Mouse (Mus musculus) lung, embryonic 14.5 days (tissue): Measurements from ENCODE around the gene Gm8909. TPM values are rescaled to one million over a fixed set of nuclear protein-coding genes. Genes with fewer than 3 reads are reported as not detected.
"Not testable (repeated sequence)": the region's sequence is repeated elsewhere in the genome, so short reads cannot be mapped to it uniquely, and the experiment has no call there.

ENCODE experiments used
- ATAC-seq: fragments of 200-750 bp; cut with Nextera tagmentation; 2 replicates; pipeline ENCODE4 v1.8.0; 2017; ENCODE audit warnings: mild to moderate bottlenecking, moderate TSS enrichment, moderate library complexity; ENCODE audit not compliant: insufficient read depth
- DNase-seq: peaks from one replicate; pipeline ENCODE4 v3.0.0-alpha.2; 2015
- H3K27ac ChIP-seq: fragments of 300-500 bp; sonication (generic); 2 replicates; pipeline ENCODE4 v1.5.1; 2014; ENCODE audit warnings: low read depth, mild to moderate bottlenecking, moderate library complexity
- H3K27me3 ChIP-seq: fragments of 300-500 bp; sonication (generic); 2 replicates; pipeline ENCODE4 v1.6.1; 2014; ENCODE audit warnings: low read length, control low read depth; ENCODE audit not compliant: insufficient read depth
- H3K36me3 ChIP-seq: fragments of 300-500 bp; sonication (generic); 2 replicates; pipeline ENCODE4 v1.6.1; 2014; ENCODE audit warnings: control low read depth; ENCODE audit not compliant: insufficient read depth
- H3K4me1 ChIP-seq: fragments of 300-500 bp; sonication (generic); 2 replicates; pipeline ENCODE4 v1.6.1; 2014; ENCODE audit warnings: antibody characterized with exemption, control low read depth; ENCODE audit not compliant: insufficient read depth
- H3K4me2 ChIP-seq: fragments of 300-500 bp; sonication (generic); 2 replicates; pipeline ENCODE4 v1.6.1; 2014; ENCODE audit warnings: mild to moderate bottlenecking
- H3K4me3 ChIP-seq: fragments of 300-500 bp; sonication (generic); 2 replicates; pipeline ENCODE4 v1.5.1; 2014; ENCODE audit warnings: low read depth, low read length
- H3K9ac ChIP-seq: fragments of 300-500 bp; sonication (generic); 2 replicates; pipeline ENCODE4 v1.6.1; 2014
- H3K9me3 ChIP-seq: fragments of 300-500 bp; sonication (generic); 2 replicates; pipeline ENCODE4 v1.6.1; 2016; ENCODE audit warnings: low read depth, low read length, control low read depth
- CTCF ChIP-seq: IDR thresholded peaks from 2 replicates; pipeline ENCODE4 v1.5.1; 2016; ENCODE audit warnings: antibody characterized with exemption, low read depth
- WGBS: fragments of 180-500 bp; shearing (Covaris S2); extraction: QIAGEN DNeasy Blood & Tissue Kit; methylation state at CpG from one replicate; pipeline ENCODE4 v1.1.7; 2014; 5-methylcytosine and 5-hydroxymethylcytosine counted together
- polyA plus RNA-seq: library from polyadenylated mRNA; unstranded; fragments of >200 nt; fragmentation: Nextera tagmentation; extraction: Ambion mirVana; gene quantifications from 2 replicates; pipeline ENCODE4 v1.2.1, GENCODE M21; 2014

The Gm8909 gene
- polyA plus RNA-seq, 1 experiment from 2014 or later: 51.4 TPM

DNA sequence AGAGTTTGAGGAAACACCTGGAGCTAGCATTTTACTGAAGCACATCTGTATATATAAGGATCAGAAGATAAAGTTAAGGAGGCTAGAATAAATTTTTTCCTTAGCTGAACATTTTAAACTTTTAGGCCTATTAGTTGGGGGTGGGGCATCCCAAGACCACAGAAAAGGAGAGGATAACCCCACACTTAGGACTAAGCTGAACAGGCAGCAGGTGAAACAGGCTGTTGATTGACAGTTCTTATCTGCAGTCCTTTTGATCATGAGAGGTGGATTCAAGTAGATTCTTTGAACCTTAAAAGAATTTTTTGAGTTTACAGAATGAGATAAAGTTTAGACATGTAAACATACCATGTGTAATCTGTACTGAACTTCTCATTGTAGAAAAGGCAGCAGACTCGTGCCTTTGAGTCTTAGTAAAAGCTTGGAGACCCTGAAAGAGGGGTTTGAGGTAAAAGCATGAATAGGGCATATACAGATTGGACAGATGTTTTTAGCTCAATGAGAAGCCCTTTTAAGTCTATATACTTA lies 2.0 kb upstream of the Gm8909 start:
- 13% methylated on average over 1 of the region's 1 CpGs for WGBS
- Histone ChIP-seq H3K27ac (no peak overlapping the region), H3K4me3 (no peak overlapping the region; the same call in 1 of the 2 replicates), H3K36me3 (no peaks in the 10 kb centered on the region), H3K4me2 (peak overlapping the region; percentile 47; the same call in 1 of the 2 replicates), H3K27me3 (peaks cover 21% of the 10 kb centered on the region), H3K9me3 (no peaks in the 10 kb centered on the region), H3K4me1 (no peaks in the 10 kb centered on the region), H3K9ac (no peak overlapping the region)
- DNase-seq: peak; percentile 45
- TF ChIP-seq CTCF: no peak
- ATAC-seq: peak; percentile 64; the same call in 1 of the 2 replicates

DNA sequence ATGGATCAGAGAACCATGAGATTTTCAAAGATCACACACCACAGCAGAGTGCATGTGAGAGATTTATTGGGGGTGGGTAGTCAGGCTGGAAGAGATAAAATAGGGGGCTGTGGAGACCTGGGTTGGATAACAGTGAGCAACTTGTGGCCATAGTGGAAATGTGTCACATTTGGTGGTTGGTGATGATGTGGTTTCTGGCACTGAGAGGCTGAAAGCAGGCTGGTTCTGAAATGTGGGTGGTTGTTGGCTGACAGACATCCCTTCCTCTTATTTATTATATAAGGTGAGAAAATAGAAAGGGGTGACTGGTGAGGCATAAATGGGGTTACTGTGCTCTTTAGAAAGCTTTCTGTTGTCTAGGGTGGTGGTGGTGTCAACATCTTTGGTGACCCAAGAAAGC lies 1.4 kb upstream of the Gm8909 start:
- Histone ChIP-seq H3K27ac (peak overlapping the region; percentile 54), H3K9me3 (no peaks in the 10 kb centered on the region), H3K4me3 (peak overlapping the region; percentile 12), H3K9ac (no peak overlapping the region), H3K36me3 (no peaks in the 10 kb centered on the region), H3K27me3 (peaks cover 22% of the 10 kb centered on the region), H3K4me1 (no peaks in the 10 kb centered on the region), H3K4me2 (peak overlapping the region; percentile 47)
- DNase-seq: no peak
- no peak for TF ChIP-seq CTCF
- no peak for ATAC-seq

DNA sequence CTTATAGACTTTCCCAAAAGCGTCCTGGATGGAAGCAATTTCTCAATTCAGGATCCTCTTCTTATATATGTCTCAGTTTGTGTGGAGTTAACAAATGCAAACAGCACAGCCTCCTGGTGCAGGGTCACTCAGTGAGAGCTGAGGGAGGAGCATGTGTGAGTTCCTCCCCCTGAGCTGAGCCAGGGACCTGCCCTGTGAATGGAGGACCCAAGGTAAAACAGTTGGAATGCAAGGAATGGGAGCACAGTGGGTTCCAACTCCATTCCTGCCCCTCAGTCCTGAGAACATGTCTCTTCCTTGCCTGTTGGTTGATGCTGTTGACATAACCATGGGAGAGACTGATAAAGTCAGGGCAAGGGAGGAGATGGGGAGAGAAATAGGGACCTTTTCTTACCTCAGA lies 757 bp upstream of the Gm8909 start:
- no CpG with 5 or more reads among the region's 1 CpGs for WGBS
- Histone ChIP-seq H3K4me2 (peak overlapping the region; percentile 47), H3K27me3 (peaks cover 28% of the 10 kb centered on the region), H3K4me3 (peak overlapping the region; percentile 12)
- not testable (repeated sequence) for H3K9ac ChIP-seq, H3K36me3 ChIP-seq, H3K27ac ChIP-seq, H3K4me1 ChIP-seq, H3K9me3 ChIP-seq
- ATAC-seq (peak; percentile 42), DNase-seq (peak; percentile 53)

DNA sequence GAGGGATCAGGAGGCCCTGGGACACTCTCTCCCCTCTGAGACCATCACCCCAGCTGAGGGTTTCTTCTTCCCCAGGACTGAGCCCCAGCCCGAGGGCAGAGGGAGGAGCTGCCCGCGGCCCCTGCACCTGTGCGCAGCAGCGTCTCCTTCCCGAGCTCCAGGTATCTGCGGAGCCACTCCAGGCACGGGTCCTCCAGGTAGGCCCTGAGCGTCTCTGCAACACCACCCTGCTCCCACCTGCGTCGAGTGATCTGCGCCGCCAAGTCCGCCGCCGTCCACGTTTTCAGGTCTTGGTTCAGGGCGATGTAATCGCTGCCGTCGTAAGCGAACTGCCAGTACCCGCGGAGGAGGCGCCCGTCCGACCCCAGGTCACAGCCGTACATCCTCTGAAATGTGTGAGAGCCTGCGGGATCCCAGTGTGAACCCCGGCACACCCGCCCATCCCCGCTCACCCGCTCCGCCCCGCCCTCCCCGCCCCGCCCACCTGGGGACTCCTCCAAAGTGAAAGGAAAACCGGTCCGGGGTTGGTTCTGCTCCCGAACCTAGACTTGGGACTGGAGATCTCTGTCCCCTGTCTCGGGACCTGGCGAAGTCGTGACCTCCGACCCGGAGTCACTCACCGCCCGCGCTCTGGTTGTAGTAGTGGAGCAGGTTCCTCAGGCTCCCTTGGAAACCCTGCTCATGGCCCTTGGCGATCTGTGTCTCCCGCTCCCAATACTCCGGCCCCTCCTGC lies 865 bp downstream of the Gm8909 start:
- Histone ChIP-seq H3K27me3 (peaks cover 32% of the 10 kb centered on the region), H3K4me2 (peak overlapping the region; percentile 55), H3K36me3 (no peaks in the 10 kb centered on the region), H3K9ac (peak overlapping the region; percentile 65), H3K4me1 (no peaks in the 10 kb centered on the region), H3K9me3 (no peaks in the 10 kb centered on the region), H3K27ac (peak overlapping the region; percentile 69), H3K4me3 (peak overlapping the region; percentile 44)
- ATAC-seq (peak; percentile 59), DNase-seq (peak; percentile 39)
- WGBS: under 1% methylated on average over 51 of the region's 51 CpGs
- no peak for TF ChIP-seq CTCF

DNA sequence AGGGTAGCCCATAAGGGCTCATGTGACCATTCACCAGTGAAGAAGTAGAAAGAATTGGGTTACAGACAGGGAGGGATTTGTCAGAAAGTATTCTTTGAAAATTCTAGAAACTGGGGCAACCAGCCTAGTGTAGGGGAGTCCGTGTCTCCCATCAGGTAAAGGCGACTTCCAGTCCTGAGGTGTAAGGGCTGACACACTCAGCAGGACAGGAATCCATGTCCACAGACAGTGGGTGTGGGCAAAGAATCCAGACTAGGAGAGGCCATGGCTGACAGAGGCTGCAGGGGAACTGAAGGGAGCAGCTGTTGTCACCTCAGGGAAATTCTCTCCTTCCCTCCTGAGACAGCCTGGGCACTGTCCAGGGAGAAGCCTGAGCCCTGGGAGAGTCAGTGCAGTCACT lies 1.4 kb downstream of the Gm8909 start:
- WGBS: 16% methylated on average over 2 of the region's 2 CpGs
- H3K27me3 ChIP-seq: peaks cover 38% of the 10 kb centered on the region
- not testable (repeated sequence) for DNase-seq

DNA sequence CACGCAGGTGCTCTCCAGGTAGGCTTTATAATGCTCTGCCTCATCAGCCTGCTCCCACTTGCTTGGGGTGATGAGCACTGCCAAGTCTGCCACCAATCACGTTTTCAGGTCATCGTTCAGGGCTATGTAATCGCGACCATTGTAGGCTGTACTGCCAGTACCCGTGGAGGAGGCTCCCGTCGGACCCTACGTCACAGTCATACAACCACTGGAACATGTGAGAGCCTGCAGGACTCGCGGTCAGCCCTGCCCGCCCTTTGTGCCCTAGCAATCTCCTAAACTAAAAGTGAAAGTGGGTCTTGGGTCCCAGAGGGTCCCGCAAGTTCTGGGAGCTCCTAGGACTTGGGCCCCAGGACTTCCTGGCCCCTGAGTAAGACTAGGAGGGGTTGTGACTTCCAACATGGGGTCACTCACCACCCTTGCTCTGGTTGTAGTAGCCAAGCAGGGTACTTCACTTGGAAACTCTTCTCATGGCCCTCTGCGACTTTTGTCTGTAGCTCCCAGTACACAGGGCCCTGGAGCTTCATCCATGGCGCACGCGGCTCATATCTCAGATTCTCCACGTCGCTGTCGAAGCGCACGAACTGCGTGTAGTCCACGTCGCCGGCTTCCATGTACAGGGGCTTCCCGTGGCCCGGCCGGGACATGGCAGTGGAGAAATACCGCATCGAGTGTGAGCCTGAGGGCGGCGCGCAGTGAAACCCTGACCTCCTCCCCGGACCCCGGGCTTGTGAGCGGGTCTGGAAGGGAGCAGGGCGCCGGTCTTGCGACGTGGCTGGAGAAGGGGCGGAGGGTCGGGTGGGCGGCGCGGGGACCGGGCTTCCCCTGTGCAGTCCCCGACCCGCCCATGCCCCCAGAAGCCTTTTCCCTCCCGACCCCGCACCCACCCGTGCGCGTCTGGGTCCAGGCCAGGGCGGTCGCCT lies 6.9 kb downstream of the Gm8909 start:
- WGBS: 3% methylated on average over 55 of the region's 56 CpGs

More for the DNA sequence above, 1.4 kb downstream of the Gm8909 start:
- not testable (repeated sequence) for H3K36me3 ChIP-seq, H3K9me3 ChIP-seq, H3K27ac ChIP-seq, H3K4me1 ChIP-seq, ATAC-seq
- Histone ChIP-seq H3K4me2 (peak overlapping the region; percentile 55), H3K4me3 (peak overlapping the region; percentile 44), H3K9ac (0 out of 2 replicates have a peak overlapping the region, but pooled peaks have one; percentile 65)

DNA sequence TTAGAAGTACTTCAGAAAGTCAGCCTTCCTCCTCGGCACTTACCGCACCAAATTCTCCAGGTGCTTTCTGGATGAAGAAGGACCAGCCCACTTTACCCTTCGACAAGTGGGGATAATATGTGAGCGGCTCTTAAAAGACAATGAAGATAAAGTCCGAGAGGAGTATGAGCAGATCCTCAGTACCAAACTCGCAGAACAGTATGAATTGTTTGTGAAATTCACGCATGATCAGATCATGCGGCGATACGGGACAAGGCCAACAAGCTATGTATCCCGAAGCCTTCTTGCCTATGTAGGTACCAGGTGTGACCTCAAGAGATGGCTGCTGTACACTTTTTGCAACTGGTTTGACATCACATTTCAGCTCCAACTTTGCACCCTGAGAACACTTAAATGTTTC lies 10.1 kb downstream of the Gm8909 start:
- WGBS: 13% methylated on average over 11 of the region's 11 CpGs
- Histone ChIP-seq H3K4me2 (peak overlapping the region; percentile 57), H3K27ac (peak overlapping the region; percentile 69; the same call in 1 of the 2 replicates), H3K9ac (peak overlapping the region; percentile 55), H3K4me3 (peak overlapping the region; percentile 40), H3K27me3 (peaks cover 40% of the 10 kb centered on the region)
- not testable (repeated sequence) for ATAC-seq, H3K4me1 ChIP-seq, H3K9me3 ChIP-seq, DNase-seq, H3K36me3 ChIP-seq

More for the DNA sequence above, 6.9 kb downstream of the Gm8909 start:
- Histone ChIP-seq H3K27ac (peak overlapping the region; percentile 76), H3K4me2 (peak overlapping the region; percentile 60), H3K36me3 (no peaks in the 10 kb centered on the region), H3K9me3 (no peaks in the 10 kb centered on the region), H3K4me1 (no peaks in the 10 kb centered on the region), H3K9ac (peak overlapping the region; percentile 47), H3K4me3 (peak overlapping the region; percentile 32), H3K27me3 (peaks cover 40% of the 10 kb centered on the region)
- ATAC-seq: peak; percentile 55
- peak; percentile 30 for DNase-seq
- no peak for TF ChIP-seq CTCF

DNA sequence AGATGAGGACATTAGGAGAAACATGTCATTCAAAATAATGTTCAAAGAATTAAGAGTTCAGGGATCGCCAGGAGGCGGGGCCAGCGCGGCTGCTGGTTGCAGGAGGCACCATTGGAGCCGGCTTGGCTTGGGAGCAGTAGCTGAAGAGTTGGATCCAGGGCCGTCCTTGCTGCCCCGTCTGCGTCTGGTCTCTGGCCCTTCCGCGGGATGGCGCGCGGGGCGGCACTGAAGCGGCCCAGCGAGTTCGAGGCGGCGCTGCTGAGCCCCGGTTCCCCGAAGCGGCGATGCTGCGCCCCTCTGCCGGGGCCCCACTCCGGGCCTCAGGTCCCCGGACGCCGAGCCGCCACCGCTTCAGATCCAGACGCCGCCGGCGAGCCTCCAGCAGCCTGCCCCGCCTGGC lies 10.6 kb downstream of the Gm8909 start:
- H3K9ac ChIP-seq: peak overlapping the region; percentile 55
- H3K36me3 ChIP-seq, ATAC-seq, H3K4me1 ChIP-seq, H3K9me3 ChIP-seq: not testable (repeated sequence)
- peak overlapping the region; percentile 69 for H3K27ac ChIP-seq
- H3K4me2 ChIP-seq: peak overlapping the region; percentile 57
- under 1% methylated on average over 36 of the region's 36 CpGs for WGBS
- DNase-seq: peak; percentile 55
- H3K27me3 ChIP-seq: peaks cover 40% of the 10 kb centered on the region
- peak overlapping the region; percentile 40 for H3K4me3 ChIP-seq
